Mouse (Mus musculus): ENCODE data around the gene Rab1b.

Rab1b gene

DNA sequence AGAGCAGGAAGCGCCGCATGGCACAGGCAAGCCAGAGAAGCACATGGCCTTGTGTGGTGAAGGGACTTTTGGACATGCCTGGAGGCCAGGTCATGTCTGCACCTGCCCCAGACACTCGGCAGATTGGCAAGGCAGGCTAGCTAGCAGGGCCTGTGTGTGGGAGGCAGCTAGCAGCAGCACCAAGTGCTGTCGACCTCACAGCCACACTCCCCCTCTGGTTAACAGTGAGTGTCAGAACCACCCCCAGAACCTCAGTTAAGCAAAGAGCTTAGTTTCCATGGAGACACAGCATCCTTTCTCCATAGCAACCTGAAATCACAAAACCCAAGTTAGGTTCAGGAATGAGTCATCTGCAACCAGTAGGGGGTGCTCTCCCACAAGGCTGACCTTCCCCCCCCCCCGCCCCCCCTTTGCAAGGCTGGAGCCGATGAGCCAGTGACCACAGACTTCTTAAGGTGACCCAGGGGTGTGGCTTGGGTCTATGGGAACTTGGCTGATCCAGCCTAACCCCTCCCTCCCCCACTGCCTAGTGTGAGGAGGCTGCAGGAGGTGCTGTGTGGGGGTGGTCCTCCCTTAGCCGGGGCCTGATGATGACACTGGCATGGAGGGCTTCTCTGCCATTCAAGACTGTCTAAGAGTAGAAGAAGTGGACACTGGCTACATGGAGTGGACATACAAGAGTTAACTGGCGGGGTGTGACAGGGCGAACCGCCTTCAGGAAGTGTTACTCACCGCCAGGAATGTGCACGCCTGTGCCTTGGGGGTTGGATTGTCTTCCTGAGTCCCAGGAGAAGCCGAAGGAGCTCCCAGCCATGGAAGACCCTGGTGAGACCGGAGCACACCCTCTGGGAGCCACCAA lies 56.6 kb downstream of the Rab1b start, which contains the start of gene Rin1:
Rin1 (plus strand) TSS at position 435 of the 859 bp plus-strand sequence.
- DNase-seq, result peak; percentile 64 to 77

DNA sequence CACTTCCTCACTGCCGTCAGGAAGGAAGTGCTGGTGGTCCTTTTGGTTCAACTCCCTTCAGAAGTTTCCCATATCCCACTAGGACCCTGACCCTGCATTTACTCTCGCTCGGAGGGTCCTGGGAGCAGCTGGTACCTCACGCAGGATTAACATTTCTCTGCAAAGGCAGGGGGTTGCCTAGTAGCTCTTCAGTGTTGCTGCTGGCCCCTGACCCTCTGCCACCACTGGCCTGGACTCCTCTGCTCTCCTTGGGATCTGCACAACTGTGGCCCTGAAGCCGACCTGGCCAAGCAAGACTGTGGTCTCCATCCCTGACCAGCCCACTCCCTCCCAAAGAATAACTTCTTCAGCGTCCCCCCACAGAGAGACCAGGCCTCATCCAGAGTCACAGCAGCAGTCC lies 57.5 kb downstream of the Rab1b start:
- no peak for DNase-seq
